Mouse (Mus musculus) lung, adult 2 months (tissue): ENCODE measurements around the gene Rab29.

Experiments used
- CTCF ChIP-seq: fragments of 200-500 bp; IDR thresholded peaks from 2 replicates; pipeline ENCODE4 v1.5.1; 2011; ENCODE audit warnings: mild to moderate bottlenecking, low read length, control low read depth; ENCODE audit not compliant: insufficient read depth
- POLR2A ChIP-seq: fragments of 200-500 bp; IDR thresholded peaks from 2 replicates; pipeline ENCODE4 v1.6.1; 2011; ENCODE audit warnings: low read depth, mild to moderate bottlenecking, control low read depth, low read length, borderline replicate concordance; ENCODE audit errors: extremely low read depth

- TF ChIP-seq CTCF (no peak), POLR2A (no peak)
These were observed 24.8 kb upstream of the Rab29 start for GRCm38 (mm10) chr1:131842221-131842620.
